Mouse (Mus musculus): Measurements from ENCODE around the gene Pgk1.

DNA sequence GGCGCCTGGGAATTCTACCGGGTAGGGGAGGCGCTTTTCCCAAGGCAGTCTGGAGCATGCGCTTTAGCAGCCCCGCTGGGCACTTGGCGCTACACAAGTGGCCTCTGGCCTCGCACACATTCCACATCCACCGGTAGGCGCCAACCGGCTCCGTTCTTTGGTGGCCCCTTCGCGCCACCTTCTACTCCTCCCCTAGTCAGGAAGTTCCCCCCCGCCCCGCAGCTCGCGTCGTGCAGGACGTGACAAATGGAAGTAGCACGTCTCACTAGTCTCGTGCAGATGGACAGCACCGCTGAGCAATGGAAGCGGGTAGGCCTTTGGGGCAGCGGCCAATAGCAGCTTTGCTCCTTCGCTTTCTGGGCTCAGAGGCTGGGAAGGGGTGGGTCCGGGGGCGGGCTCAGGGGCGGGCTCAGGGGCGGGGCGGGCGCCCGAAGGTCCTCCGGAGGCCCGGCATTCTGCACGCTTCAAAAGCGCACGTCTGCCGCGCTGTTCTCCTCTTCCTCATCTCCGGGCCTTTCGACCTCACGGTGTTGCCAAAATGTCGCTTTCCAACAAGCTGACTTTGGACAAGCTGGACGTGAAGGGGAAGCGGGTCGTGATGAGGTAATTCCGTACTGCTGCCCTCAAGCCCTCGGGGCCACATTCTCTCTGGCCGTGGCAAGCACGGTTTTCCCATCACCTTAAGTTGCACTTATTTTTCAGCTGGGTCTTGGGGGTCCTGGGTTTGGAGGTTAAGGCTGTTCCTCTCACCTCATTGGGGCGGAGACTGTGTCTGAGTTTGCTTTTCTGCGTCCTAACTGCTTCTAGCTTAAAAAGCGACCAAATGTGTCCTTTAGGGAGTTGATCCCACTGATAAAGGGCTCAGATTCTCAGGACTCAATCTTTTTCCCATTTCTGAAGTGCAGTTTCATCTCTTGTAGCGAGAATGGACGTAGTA, at the start of gene Pgk1:
- TF ChIP-seq CTCF (IDR thresholded peaks at IDR 0.05; ENCODE audit: insufficient read depth, low read length): no peak
- TF ChIP-seq POLR2A (IDR thresholded peaks at IDR 0.05; ENCODE audit: borderline replicate concordance, extremely low read depth, low read depth, low read length): peak; percentile 54; the same call in 1 of the 2 replicates

All from lung, adult 2 months (tissue).